Mouse (Mus musculus) monocyte, adult 59 days (primary cell): ENCODE data around the gene Rpl7l1. TPM values are rescaled to one million over a fixed set of nuclear protein-coding genes. Genes with fewer than 3 reads are reported as not detected.

Source experiments
- total RNA-seq, 2 experiments: library from RNA; stranded (reverse); gene quantifications; one replicate each; pipeline ENCODE4 v1.2.4; 2023

Gene Rpl7l1
- total RNA-seq = 10 to 100 TPM; 41.1 to 41.2 TPM

DNA sequence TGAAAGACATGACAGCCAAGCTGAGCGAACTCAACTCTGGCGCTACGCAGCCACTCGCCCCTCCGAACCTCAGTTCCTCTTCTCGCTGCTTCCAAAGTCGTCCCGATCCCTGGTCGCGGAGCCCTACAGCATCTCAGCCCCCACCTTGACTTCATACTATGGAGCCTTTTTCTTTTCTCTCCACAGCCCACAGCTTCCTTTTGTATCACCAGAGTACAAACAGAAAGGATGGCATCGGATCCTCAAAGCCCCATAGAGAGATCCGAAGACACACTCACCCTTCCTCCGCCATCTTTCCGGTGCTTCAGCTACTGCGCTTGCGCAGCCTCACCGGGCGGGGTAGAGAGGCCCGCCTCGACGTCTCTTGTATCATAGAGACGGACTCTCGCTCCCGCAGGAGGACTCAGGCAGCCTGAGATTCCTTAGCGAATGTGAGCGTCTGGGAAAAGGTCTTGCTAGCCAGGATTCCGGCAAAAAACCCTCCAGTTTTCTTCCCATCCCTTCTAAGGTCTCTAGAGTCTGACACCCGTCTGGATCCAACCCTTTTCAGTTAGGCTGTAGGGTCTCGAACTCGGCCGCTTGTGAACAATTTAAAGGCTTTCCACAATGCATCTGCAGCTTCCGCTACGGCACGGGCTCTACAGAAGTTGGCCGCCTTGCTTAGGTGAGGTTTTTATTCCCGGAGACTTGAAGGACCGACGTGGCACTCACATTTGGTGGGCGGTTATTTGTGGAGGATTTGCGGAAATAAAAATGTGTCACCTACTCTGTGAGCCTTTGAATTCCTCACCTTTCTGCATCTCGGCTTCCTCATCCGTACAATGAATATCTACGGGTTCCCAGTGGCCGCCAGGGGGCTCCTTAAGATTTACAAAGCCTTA lies at the start of gene Rpl7l1:
Rpl7l1 (minus strand) TSS at position 332 of the 881 bp plus-strand sequence.

DNA sequence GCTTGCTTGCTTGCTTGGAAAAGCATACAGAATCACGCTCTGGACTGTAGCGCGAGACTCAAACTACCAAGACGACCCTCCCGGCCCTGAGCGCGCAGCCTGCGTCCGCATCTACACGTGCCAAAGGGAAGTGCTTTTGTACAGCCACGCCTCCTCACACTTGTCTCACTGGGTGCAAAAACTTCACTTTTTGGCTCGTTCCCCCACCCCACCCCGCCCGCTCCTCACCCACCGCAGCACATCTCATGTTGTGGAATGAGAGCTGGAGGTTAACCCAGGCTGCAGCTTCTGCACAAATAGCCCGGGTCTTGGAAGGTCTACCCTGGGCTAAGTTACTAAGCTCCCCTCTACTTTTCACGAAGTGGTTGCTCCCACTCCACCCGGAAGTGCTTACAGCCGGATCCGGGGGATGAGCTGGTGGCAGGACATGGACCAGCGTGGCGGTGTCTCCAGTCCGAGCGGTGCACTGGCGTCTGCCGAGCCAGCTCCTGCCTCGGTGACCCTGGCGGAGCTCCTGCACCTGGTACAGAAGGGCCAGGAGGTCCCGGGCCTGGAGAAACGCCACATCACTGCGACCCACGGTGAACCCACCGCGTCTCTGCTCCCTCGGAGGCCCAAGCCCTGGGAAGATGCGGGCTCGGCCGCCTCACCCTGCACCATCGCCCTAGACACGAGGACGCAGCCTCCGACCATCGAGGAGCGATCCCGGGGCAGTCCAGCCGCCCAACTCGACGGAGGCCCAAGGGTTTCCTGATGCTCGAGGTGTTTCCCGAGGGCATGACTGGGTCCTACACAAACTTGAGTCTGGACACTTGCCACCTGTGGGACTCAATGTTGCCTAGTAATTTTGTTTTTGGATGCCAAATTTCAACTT lies 9.8 kb downstream of the Rpl7l1 start, which contains the start of gene 2310039H08Rik:
2310039H08Rik (plus strand) TSS at position 232 of the 874 bp plus-strand sequence.

DNA sequence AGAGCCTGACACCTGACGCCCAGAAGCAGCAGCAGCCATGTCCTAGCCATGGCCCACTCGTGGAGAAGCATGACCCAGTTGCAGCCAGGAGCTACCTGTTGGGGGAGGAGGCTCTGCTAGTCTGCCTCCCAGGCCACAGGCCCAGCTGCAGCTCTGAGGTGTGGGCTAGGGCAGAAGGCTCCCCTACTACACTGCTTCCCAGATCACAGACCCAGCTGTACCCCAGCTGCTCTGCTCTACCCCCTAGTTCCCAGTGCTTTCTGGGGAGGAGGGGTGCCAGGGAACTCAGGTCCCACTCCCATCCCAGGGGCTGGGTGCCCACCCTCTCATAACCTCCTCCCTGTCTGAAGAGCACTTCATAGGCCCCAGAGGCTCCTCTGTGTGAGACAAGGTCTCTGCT lies 18.9 kb downstream of the Rpl7l1 start, which contains the start of gene Ptcra:
Ptcra (minus strand) TSS at position 169 of the 400 bp plus-strand sequence.

DNA sequence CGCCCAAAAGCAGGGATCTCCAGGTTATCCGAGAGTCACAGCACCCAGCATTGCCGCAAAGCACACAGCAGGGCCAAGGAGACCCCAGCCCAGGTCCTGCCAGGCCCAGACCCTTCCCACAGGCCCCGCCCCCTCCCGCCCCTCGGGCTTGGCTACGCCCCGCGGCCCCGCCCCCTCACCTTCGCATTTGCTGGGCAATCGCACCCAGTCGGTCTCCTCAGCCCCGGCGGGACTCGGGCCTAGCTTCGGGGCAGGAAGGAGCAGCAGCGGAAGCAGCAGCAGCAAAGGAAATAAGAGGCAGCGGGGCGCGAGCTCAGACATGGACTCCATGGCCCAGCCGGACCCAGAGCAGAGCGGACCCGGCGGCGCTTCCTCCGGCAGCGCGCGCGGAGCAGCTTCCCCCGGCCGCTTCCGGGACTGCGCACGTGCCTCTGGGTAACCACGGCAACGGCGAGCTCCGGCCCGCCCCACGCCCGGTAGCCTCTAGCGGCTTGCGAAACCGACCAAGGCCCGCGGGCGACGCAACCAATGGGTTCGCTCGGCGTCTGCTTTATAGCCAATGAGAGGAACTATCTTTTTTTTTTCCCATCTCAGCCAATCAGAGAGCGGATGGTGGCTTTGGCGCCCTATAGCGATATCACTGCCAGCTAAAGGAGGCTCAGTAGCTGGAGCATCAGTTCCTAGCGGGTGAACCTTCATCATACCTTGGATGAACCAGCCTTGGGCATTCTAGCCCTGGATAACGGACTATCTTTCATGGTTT lies 30.5 kb downstream of the Rpl7l1 start, which contains the start of gene Cnpy3:
Cnpy3 (minus strand) TSS at position 421 of the 763 bp plus-strand sequence.

DNA sequence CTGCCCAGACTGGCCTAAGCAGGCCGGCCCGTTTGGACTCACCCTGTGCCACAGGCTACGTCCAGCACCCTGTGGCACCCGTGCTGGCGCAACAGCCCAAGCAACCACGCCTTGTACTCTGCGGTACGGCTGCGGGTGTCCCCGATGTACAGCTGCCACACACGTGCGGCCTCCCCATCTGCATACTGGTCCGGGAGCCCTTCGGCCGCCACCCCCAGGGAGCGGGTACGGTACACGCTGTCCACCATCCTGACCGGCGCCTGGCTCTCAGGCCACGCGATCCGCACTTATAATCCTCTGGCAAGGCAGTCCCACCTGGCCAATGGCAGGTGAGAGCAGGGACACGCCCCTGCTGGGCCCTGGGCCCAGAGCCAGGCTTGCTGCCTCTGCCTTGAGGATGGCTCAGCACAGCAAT lies 53.6 kb downstream of the Rpl7l1 start, which contains the start of gene Gnmt:
Gnmt (minus strand) TSS at position 265 of the 415 bp plus-strand sequence.

Other genes starting within 250 kb of the Rpl7l1 start
- 10 to 100 TPM; 15.7 to 17.2 TPM for gene Cul9, start 236.3 kb downstream of the Rpl7l1 start, total RNA-seq
- gene Srf, start 226.5 kb downstream of the Rpl7l1 start, total RNA-seq = 10 to 100 TPM; 42.4 to 66.7 TPM
- under 1 TPM in 1 of 2 experiments, not detected in 1; 0.13 TPM for gene Ptk7, start 153.2 kb downstream of the Rpl7l1 start, total RNA-seq
- 10 to 100 TPM; 15.4 to 16.5 TPM for gene Klc4, start 136.7 kb downstream of the Rpl7l1 start, total RNA-seq
- gene Mrpl2, start 136.4 kb downstream of the Rpl7l1 start, total RNA-seq = 10 to 100 TPM; 28.2 to 28.9 TPM
- 1 to 10 TPM; 3.3 to 3.9 TPM for gene Cul7, start 132.3 kb downstream of the Rpl7l1 start, total RNA-seq
- 10 to 100 TPM; 26.2 to 34.3 TPM for gene Rrp36, start 108.3 kb downstream of the Rpl7l1 start, total RNA-seq
- gene Mea1, start 103.9 kb downstream of the Rpl7l1 start, total RNA-seq = 10 to 100 TPM; 51.6 to 52.0 TPM
- gene Klhdc3, start 101.8 kb downstream of the Rpl7l1 start, total RNA-seq = 10 to 100 TPM; 63.0 to 63.2 TPM
- 10 to 100 TPM; 31.6 to 32.7 TPM for gene Ppp2r5d, start 77.6 kb downstream of the Rpl7l1 start, total RNA-seq
- 10 to 100 TPM; 28.4 to 29.5 TPM for gene Pex6, start 71.2 kb downstream of the Rpl7l1 start, total RNA-seq
- gene Gnmt, start 53.5 kb downstream of the Rpl7l1 start, total RNA-seq = 1 to 10 TPM; 4.1 to 4.3 TPM
- 100 to 1,000 TPM; 164 to 171 TPM for gene Cnpy3, start 30.5 kb downstream of the Rpl7l1 start, total RNA-seq
- gene Ptcra, start 19.0 kb downstream of the Rpl7l1 start, total RNA-seq = not detected
- 10 to 100 TPM; 11.8 to 13.2 TPM for gene 2310039H08Rik, start 10.0 kb downstream of the Rpl7l1 start, total RNA-seq
- gene Bicral, start 75.8 kb upstream of the Rpl7l1 start, total RNA-seq = 10 to 100 TPM; 41.0 to 44.0 TPM
- 10 to 100 TPM; 14.9 to 15.8 TPM for gene Tbcc, start 108.0 kb upstream of the Rpl7l1 start, total RNA-seq
- not detected for gene Prph2, start 127.8 kb upstream of the Rpl7l1 start, total RNA-seq
- 10 to 100 TPM; 77.4 to 81.7 TPM for gene Ubr2, start 227.9 kb upstream of the Rpl7l1 start, total RNA-seq